In genomic region chr5:118674321-118674720, GRCm38 (mm10) we compare ENCODE assay signal across 12 mouse cellular contexts.
DNase-seq lines count a peak whose midpoint lies in the region; ATAC-seq and TF ChIP-seq lines count a peak whose summit lies in the region.
"Had no signal": no experiment of that assay in that cellular context is flagged by ENCODE, and none has a peak within 500 bp of the region (broad histone marks: within the 10 kb centered on the region; RNA-seq: fewer than 3 reads in every experiment).

No protein-coding gene starts in this region.

- no peak for ATAC-seq in midbrain, embryonic 11.5 days (ENCODE audit: low FRiP score)
- no peak for ATAC-seq in midbrain, embryonic 14.5 days (ENCODE audit: low FRiP score, low TSS enrichment)
- ATAC-seq in heart, embryonic 12.5 days (ENCODE audit: insufficient number of reproducible peaks, low FRiP score): no peak; the same call in 1 of the 2 replicates

- DNase-seq in gastrocnemius, adult 2 months: peak; percentile 48
- DNase-seq in gastrocnemius, postnatal 10 days: no peak
- DNase-seq in midbrain, embryonic 11.5 days (ENCODE audit: low spot score, missing footprints): no peak
- DNase-seq in midbrain, embryonic 14.5 days: no peak
- peak; percentile 61 for DNase-seq in heart, postnatal 4 days
- DNase-seq in right cerebral cortex, adult 18-20 months: no peak
- DNase-seq: adrenal gland, adult 8-10 months; kidney, postnatal 10 days had no signal

- no peaks in the 10 kb centered on the region for H3K36me3 ChIP-seq in midbrain, embryonic 11.5 days (ENCODE audit: control insufficient read depth, insufficient read depth, low read length)
- no peaks in the 10 kb centered on the region for H3K36me3 ChIP-seq in midbrain, embryonic 14.5 days (ENCODE audit: control insufficient read depth, insufficient read depth, low read length)
- H3K36me3 ChIP-seq in heart, embryonic 12.5 days: no peaks in the 10 kb centered on the region
- H3K36me3 ChIP-seq: lung, embryonic 15.5 days had no signal

- no peak overlapping the region for H3K4me2 ChIP-seq in midbrain, embryonic 11.5 days
- no peak overlapping the region for H3K4me2 ChIP-seq in midbrain, embryonic 14.5 days (ENCODE audit: low read length)
- 0 out of 2 replicates have a peak overlapping the region, but pooled peaks have one; percentile 20 for H3K4me2 ChIP-seq in heart, embryonic 12.5 days
- H3K4me2 ChIP-seq: embryonic facial prominence, embryonic 13.5 days; limb, embryonic 15.5 days; lung, embryonic 15.5 days had no signal

- no peak overlapping the region for H3K4me3 ChIP-seq in gastrocnemius, adult 2 months
- H3K4me3 ChIP-seq in midbrain, embryonic 11.5 days (ENCODE audit: low read depth, low read length): no peak overlapping the region
- H3K4me3 ChIP-seq in midbrain, embryonic 14.5 days (replicated peaks; ENCODE audit: low read depth, low read length): no peak overlapping the region
- no peak overlapping the region for H3K4me3 ChIP-seq in heart, embryonic 12.5 days
- H3K4me3 ChIP-seq: embryonic facial prominence, embryonic 13.5 days; limb, embryonic 15.5 days; lung, embryonic 15.5 days had no signal

- no peaks in the 10 kb centered on the region for H3K9me3 ChIP-seq in midbrain, embryonic 11.5 days (ENCODE audit: control insufficient read depth, low read length)
- H3K9me3 ChIP-seq in midbrain, embryonic 14.5 days (ENCODE audit: control insufficient read depth, low read length): no peaks in the 10 kb centered on the region
- H3K9me3 ChIP-seq in heart, embryonic 12.5 days (replicated peaks): no peaks in the 10 kb centered on the region
- H3K9me3 ChIP-seq: embryonic facial prominence, embryonic 13.5 days; limb, embryonic 15.5 days; lung, embryonic 15.5 days had no signal

- intact Hi-C loops in gastrocnemius, adult 2 months (cut with DNase I): no loop called here

- no peak for TF ChIP-seq CTCF in gastrocnemius, adult 2 months (IDR thresholded peaks at IDR 0.05)

- no peak overlapping the region for H3K9ac ChIP-seq in midbrain, embryonic 11.5 days (ENCODE audit: low read length)
- H3K9ac ChIP-seq in midbrain, embryonic 14.5 days (replicated peaks; ENCODE audit: low read length): no peak overlapping the region
- H3K9ac ChIP-seq in heart, embryonic 12.5 days: no peak overlapping the region
- H3K9ac ChIP-seq: embryonic facial prominence, embryonic 13.5 days; limb, embryonic 15.5 days; lung, embryonic 15.5 days had no signal

- WGBS in midbrain, embryonic 11.5 days: 76% methylated on average over 3 of the region's 3 CpGs
- 73% methylated on average over 3 of the region's 3 CpGs for whole genome bisulfite sequencing in midbrain, embryonic 14.5 days
- 23% methylated on average over 3 of the region's 3 CpGs for WGBS in heart, embryonic 12.5 days

- peaks cover 41% of the 10 kb centered on the region for H3K4me1 ChIP-seq in midbrain, embryonic 11.5 days (ENCODE audit: control insufficient read depth, insufficient read depth, low read length)
- peaks cover 32% of the 10 kb centered on the region for H3K4me1 ChIP-seq in midbrain, embryonic 14.5 days (ENCODE audit: control insufficient read depth, insufficient read depth, low read length)
- H3K4me1 ChIP-seq in heart, embryonic 12.5 days (replicated peaks): peaks cover 66% of the 10 kb centered on the region

- H3K27me3 ChIP-seq in midbrain, embryonic 11.5 days (ENCODE audit: control insufficient read depth, insufficient read depth, low read length): no peaks in the 10 kb centered on the region
- no peaks in the 10 kb centered on the region for H3K27me3 ChIP-seq in midbrain, embryonic 14.5 days (ENCODE audit: control insufficient read depth, insufficient read depth, low read length)
- no peaks in the 10 kb centered on the region for H3K27me3 ChIP-seq in heart, embryonic 12.5 days (replicated peaks)
- H3K27me3 ChIP-seq: embryonic facial prominence, embryonic 13.5 days; limb, embryonic 15.5 days; lung, embryonic 15.5 days had no signal

- no peak overlapping the region for H3K27ac ChIP-seq in gastrocnemius, adult 2 months
- peak overlapping the region; percentile 3; the same call in 1 of the 2 replicates for H3K27ac ChIP-seq in midbrain, embryonic 11.5 days (ENCODE audit: low read depth, low read length)
- H3K27ac ChIP-seq in midbrain, embryonic 14.5 days (replicated peaks; ENCODE audit: low read depth, low read length): no peak overlapping the region
- H3K27ac ChIP-seq in heart, embryonic 12.5 days (ENCODE audit: poor library complexity, severe bottlenecking): no peak overlapping the region; the same call in none of the 2 replicates
- H3K27ac ChIP-seq: embryonic facial prominence, embryonic 13.5 days; limb, embryonic 15.5 days; lung, embryonic 15.5 days had no signal

Comparison
In these comparisons a context has a peak if more than half of its experiments do, and no peak if none do; other contexts are left out.
1. DNase-seq: peak in gastrocnemius, adult 2 months (single experiment) and heart, postnatal 4 days (single experiment); none in gastrocnemius, postnatal 10 days (single experiment), midbrain, embryonic 11.5 days (single experiment), midbrain, embryonic 14.5 days (single experiment) and right cerebral cortex, adult 18-20 months (single experiment).